Mouse (Mus musculus) lung, adult 2 months (tissue): ENCODE measurements around the gene Ccr5.

Experiments used
- CTCF ChIP-seq: fragments of 200-500 bp; IDR thresholded peaks from 2 replicates; pipeline ENCODE4 v1.5.1; 2011; ENCODE audit warnings: mild to moderate bottlenecking, low read length, control low read depth; ENCODE audit not compliant: insufficient read depth
- POLR2A ChIP-seq: fragments of 200-500 bp; IDR thresholded peaks from 2 replicates; pipeline ENCODE4 v1.6.1; 2011; ENCODE audit warnings: low read depth, mild to moderate bottlenecking, control low read depth, low read length, borderline replicate concordance; ENCODE audit errors: extremely low read depth

DNA sequence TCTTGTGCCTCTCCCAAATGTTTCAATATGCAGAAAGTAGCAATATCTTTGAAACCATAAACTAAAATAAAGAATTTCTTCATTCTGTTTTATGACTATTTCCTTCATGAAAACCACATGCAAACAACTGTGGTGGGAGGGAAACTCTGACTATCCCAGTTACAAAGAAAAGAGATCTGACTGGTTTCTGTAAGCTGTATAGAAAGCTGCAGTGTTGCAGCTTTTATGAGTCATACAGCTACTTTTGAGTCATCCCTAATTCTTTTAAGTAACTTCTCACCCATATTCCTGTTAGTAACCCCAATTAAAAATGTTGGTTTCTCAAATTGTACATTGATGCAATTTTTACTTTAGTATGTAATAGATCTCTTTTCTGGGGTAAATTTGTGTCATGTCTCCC, 25.0 kb downstream of the Ccr5 start:
- TF ChIP-seq CTCF (no peak), POLR2A (no peak)
